ENCODE assay signal across 8 mouse cellular contexts in the genomic region with DNA sequence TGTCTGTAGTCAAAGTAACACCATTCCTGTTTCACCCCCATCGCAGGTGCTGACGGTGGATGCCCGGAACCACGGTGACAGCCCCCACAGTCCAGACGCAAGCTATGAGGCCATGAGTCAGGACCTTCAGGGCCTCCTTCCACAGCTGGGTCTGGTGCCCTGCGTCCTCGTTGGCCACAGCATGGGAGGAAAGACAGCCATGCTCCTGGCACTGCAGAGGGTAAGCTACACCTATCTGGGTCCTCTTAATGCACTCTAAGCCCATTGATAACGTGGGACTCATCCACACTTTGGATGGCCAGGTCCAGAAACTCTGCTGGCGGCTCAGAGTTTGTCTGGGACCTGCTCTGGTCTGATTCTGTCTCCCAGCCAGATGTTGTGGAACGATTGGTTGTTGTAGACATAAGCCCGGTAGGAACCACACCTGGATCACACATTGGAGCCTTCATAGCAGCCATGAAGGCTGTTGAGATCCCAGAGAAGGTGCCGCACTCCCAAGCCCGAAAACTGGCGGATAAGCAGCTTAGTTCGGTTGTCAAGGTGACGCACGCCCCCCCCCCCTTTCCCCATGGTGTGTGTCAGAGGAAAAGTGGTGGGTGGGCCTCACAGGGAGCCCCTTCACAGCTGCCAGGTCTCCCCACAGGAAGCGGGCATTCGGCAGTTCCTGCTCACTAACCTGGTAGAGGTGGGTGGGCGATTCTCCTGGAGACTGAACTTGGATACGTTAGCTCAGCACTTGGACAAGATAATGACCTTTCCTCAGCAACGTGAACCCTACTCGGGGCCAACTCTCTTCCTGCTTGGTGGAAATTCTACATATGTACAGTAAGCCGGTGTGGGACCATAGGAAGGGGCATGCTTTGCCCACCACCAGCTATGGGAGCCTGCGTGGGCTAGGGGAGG. TPM values are rescaled to one million over a fixed set of nuclear protein-coding genes. Genes with fewer than 3 reads are reported as not detected.
DNase-seq lines count a peak whose midpoint lies in the region; ATAC-seq and TF ChIP-seq lines count a peak whose summit lies in the region.

No protein-coding gene starts in this region.

- 88% methylated on average over 25 of the region's 25 CpGs for WGBS in liver, embryonic 11.5 days
- 81% methylated on average over 25 of the region's 25 CpGs for WGBS in forebrain, postnatal 0 days
- 72% methylated on average over 25 of the region's 25 CpGs for WGBS in midbrain, embryonic 14.5 days

- peaks cover 18% of the 10 kb centered on the region for H3K4me1 ChIP-seq in liver, embryonic 11.5 days (replicated peaks; ENCODE audit: control insufficient read depth, insufficient read depth, low read length)
- 0 out of 2 replicates have a peak, but pooled peaks cover 8% of the 10 kb centered on the region for H3K4me1 ChIP-seq in forebrain, postnatal 0 days (ENCODE audit: insufficient read depth)
- H3K4me1 ChIP-seq in midbrain, embryonic 14.5 days (ENCODE audit: control insufficient read depth, insufficient read depth, low read length), result peaks cover 14% of the 10 kb centered on the region

- peak; percentile 64 for DNase-seq in cerebellum, adult 9-10 months
- no peak for DNase-seq in cerebellum, adult 18-20 months
- DNase-seq in liver, embryonic 11.5 days (ENCODE audit: low spot score), result no peak
- no peak for DNase-seq in liver
- no peak for DNase-seq in forebrain, postnatal 0 days
- no peak for DNase-seq in midbrain, embryonic 14.5 days
- DNase-seq in testis, postnatal 10 days (ENCODE audit: low spot score), result no peak
- DNase-seq in layer of hippocampus, adult 9-10 months (ENCODE audit: low spot score), result no peak

- H3K4me3 ChIP-seq in liver, embryonic 11.5 days (ENCODE audit: low read depth, low read length), result peak overlapping the region; percentile 70
- no peak overlapping the region for H3K4me3 ChIP-seq in forebrain, postnatal 0 days (ENCODE audit: low read depth, low read length)
- H3K4me3 ChIP-seq in midbrain, embryonic 14.5 days (replicated peaks; ENCODE audit: low read depth, low read length), result no peak overlapping the region

- no peak for ATAC-seq in liver, embryonic 11.5 days (replicated peaks; ENCODE audit: low FRiP score)
- no peak for ATAC-seq in forebrain, postnatal 0 days
- no peak for ATAC-seq in midbrain, embryonic 14.5 days (ENCODE audit: low FRiP score, low TSS enrichment)

- H3K9ac ChIP-seq in liver, embryonic 11.5 days (ENCODE audit: low read depth, low read length), result peak overlapping the region; percentile 87
- H3K9ac ChIP-seq in forebrain, postnatal 0 days, result no peak overlapping the region
- H3K9ac ChIP-seq in midbrain, embryonic 14.5 days (replicated peaks; ENCODE audit: low read length), result no peak overlapping the region

- no peak for TF ChIP-seq CTCF in forebrain, postnatal 0 days (IDR thresholded peaks at IDR 0.05; ENCODE audit: low read depth)

- no peaks in the 10 kb centered on the region; the same call in 1 of the 2 replicates for H3K36me3 ChIP-seq in liver, embryonic 11.5 days (ENCODE audit: control insufficient read depth, insufficient read depth, low read length)
- no peaks in the 10 kb centered on the region for H3K36me3 ChIP-seq in forebrain, postnatal 0 days (ENCODE audit: insufficient read depth)
- no peaks in the 10 kb centered on the region for H3K36me3 ChIP-seq in midbrain, embryonic 14.5 days (ENCODE audit: control insufficient read depth, insufficient read depth, low read length)

- H3K9me3 ChIP-seq in liver, embryonic 11.5 days (ENCODE audit: control insufficient read depth, low read length), result no peaks in the 10 kb centered on the region
- H3K9me3 ChIP-seq in forebrain, postnatal 0 days (ENCODE audit: low read length), result no peaks in the 10 kb centered on the region
- H3K9me3 ChIP-seq in midbrain, embryonic 14.5 days (ENCODE audit: control insufficient read depth, low read length), result no peaks in the 10 kb centered on the region

- H3K27me3 ChIP-seq in liver, embryonic 11.5 days (replicated peaks; ENCODE audit: control insufficient read depth, insufficient read depth, low read length), result no peaks in the 10 kb centered on the region
- H3K27me3 ChIP-seq in forebrain, postnatal 0 days (ENCODE audit: insufficient read depth, low read length), result no peaks in the 10 kb centered on the region
- H3K27me3 ChIP-seq in midbrain, embryonic 14.5 days (ENCODE audit: control insufficient read depth, insufficient read depth, low read length), result no peaks in the 10 kb centered on the region

- H3K4me2 ChIP-seq in liver, embryonic 11.5 days, result peak overlapping the region; percentile 76
- peak overlapping the region; percentile 65; the same call in 1 of the 2 replicates for H3K4me2 ChIP-seq in forebrain, postnatal 0 days (ENCODE audit: low read depth)
- H3K4me2 ChIP-seq in midbrain, embryonic 14.5 days (ENCODE audit: low read length), result peak overlapping the region; percentile 71; the same call in 1 of the 2 replicates

- H3K27ac ChIP-seq in liver, embryonic 11.5 days (ENCODE audit: low read depth, low read length), result no peak overlapping the region
- no peak overlapping the region for H3K27ac ChIP-seq in forebrain, postnatal 0 days (ENCODE audit: low read depth, low read length)
- H3K27ac ChIP-seq in midbrain, embryonic 14.5 days (replicated peaks; ENCODE audit: low read depth, low read length), result no peak overlapping the region

RNA-seq across cellular contexts. Expression of gene Abhd11, which starts 2.1 kb away (rescaled TPM):
- 64.9 and 71.1 TPM in 2 replicates for polyA plus RNA-seq in liver, embryonic 11.5 days (2014; fragmentation: Nextera tagmentation; extraction: Ambion mirVana)
- 46.3 and 61.1 TPM in 2 replicates for total RNA-seq in forebrain, postnatal 0 days (2014; rRNA removed)
- 86.7 and 91.4 TPM in 2 replicates for polyA plus RNA-seq in forebrain, postnatal 0 days (2015; fragmentation: Nextera tagmentation; extraction: Ambion mirVana)
- 58.0 and 81.5 TPM in 2 replicates for polyA plus RNA-seq in midbrain, embryonic 14.5 days (2014; fragmentation: Nextera tagmentation; extraction: Ambion mirVana)

RNA-seq across cellular contexts. Expression of gene Stx1a, which starts 12.2 kb away (rescaled TPM):
- 6.2 and 6.4 TPM in 2 replicates for polyA plus RNA-seq in liver, embryonic 11.5 days (2014; fragmentation: Nextera tagmentation; extraction: Ambion mirVana)
- 152 and 167 TPM in 2 replicates for total RNA-seq in forebrain, postnatal 0 days (2014; rRNA removed)
- polyA plus RNA-seq in forebrain, postnatal 0 days (2015; fragmentation: Nextera tagmentation; extraction: Ambion mirVana), result 143 and 171 TPM in 2 replicates
- 106 and 137 TPM in 2 replicates for polyA plus RNA-seq in midbrain, embryonic 14.5 days (2014; fragmentation: Nextera tagmentation; extraction: Ambion mirVana)

RNA-seq across cellular contexts. Expression of gene Cldn3, which starts 25.1 kb away (rescaled TPM):
- 2.0 and 2.2 TPM in 2 replicates for polyA plus RNA-seq in liver, embryonic 11.5 days (2014; fragmentation: Nextera tagmentation; extraction: Ambion mirVana)
- 5.5 and 8.8 TPM in 2 replicates for total RNA-seq in forebrain, postnatal 0 days (2014; rRNA removed)
- polyA plus RNA-seq in forebrain, postnatal 0 days (2015; fragmentation: Nextera tagmentation; extraction: Ambion mirVana), result 10.6 and 10.9 TPM in 2 replicates
- polyA plus RNA-seq in midbrain, embryonic 14.5 days (2014; fragmentation: Nextera tagmentation; extraction: Ambion mirVana), result 0.81 and 1.3 TPM in 2 replicates

RNA-seq across cellular contexts. Expression of gene Dnajc30, which starts 52.9 kb away (rescaled TPM):
- 25.1 and 27.2 TPM in 2 replicates for polyA plus RNA-seq in liver, embryonic 11.5 days (2014; fragmentation: Nextera tagmentation; extraction: Ambion mirVana)
- total RNA-seq in forebrain, postnatal 0 days (2014; rRNA removed), result 11.8 and 14.6 TPM in 2 replicates
- 50.1 and 52.3 TPM in 2 replicates for polyA plus RNA-seq in forebrain, postnatal 0 days (2015; fragmentation: Nextera tagmentation; extraction: Ambion mirVana)
- 47.3 and 49.3 TPM in 2 replicates for polyA plus RNA-seq in midbrain, embryonic 14.5 days (2014; fragmentation: Nextera tagmentation; extraction: Ambion mirVana)

RNA-seq across cellular contexts. Expression of gene Bud23, which starts 53.7 kb away (rescaled TPM):
- 157 and 158 TPM in 2 replicates for polyA plus RNA-seq in liver, embryonic 11.5 days (2014; fragmentation: Nextera tagmentation; extraction: Ambion mirVana)
- 72.1 and 92.3 TPM in 2 replicates for total RNA-seq in forebrain, postnatal 0 days (2014; rRNA removed)
- polyA plus RNA-seq in forebrain, postnatal 0 days (2015; fragmentation: Nextera tagmentation; extraction: Ambion mirVana), result 68.0 and 69.6 TPM in 2 replicates
- polyA plus RNA-seq in midbrain, embryonic 14.5 days (2014; fragmentation: Nextera tagmentation; extraction: Ambion mirVana), result 63.8 and 71.7 TPM in 2 replicates

Comparison
In these comparisons a context has a peak if more than half of its experiments do, and no peak if none do; other contexts are left out.
1. RNA of gene Stx1a, which starts 12.2 kb away (polyA plus RNA-seq): 143 to 171 TPM in forebrain, postnatal 0 days and 106 to 137 TPM in midbrain, embryonic 14.5 days; 6.2 to 6.4 TPM in liver, embryonic 11.5 days; every median in the first group is over 10 times any median in the second.
2. Peak in every context shown above with its lines, with median percentiles within 50 percentile points of each other: H3K4me2 ChIP-seq.